Mouse (Mus musculus): ENCODE measurements around the gene Cryaa. TPM values are rescaled to one million over a fixed set of nuclear protein-coding genes. Genes with fewer than 3 reads are reported as not detected.

Gene Cryaa
- polyA plus RNA-seq, 1 experiment, result not detected

GRCm38 (mm10) chr17:31726216-31726615, 48.6 kb downstream of the Cryaa start:
- WGBS, result 91% methylated on average over 5 of the region's 5 CpGs
- Histone ChIP-seq H3K4me3 (replicated peaks; ENCODE audit: control insufficient read depth, low read depth, low read length) (no peak overlapping the region), H3K27ac (ENCODE audit: control insufficient read depth, insufficient read depth, low read depth, low read length, poor library complexity) (no peak overlapping the region), H3K4me1 (ENCODE audit: control insufficient read depth, insufficient read depth, low read length) (peaks cover 7% of the 10 kb centered on the region; the same call in 1 of the 2 replicates)
- TF ChIP-seq POLR2A (IDR thresholded peaks at IDR 0.05; ENCODE audit: borderline replicate concordance, control insufficient read depth, low read depth, low read length) (no peak), CTCF (IDR thresholded peaks at IDR 0.05; ENCODE audit: control insufficient read depth, insufficient read depth, low read length) (no peak)

- H3K4me1 ChIP-seq (ENCODE audit: control insufficient read depth, insufficient read depth, low read length), result peaks cover 5% of the 10 kb centered on the region; the same call in 1 of the 2 replicates
- 76% methylated on average over 4 of the region's 4 CpGs for WGBS
- no peak overlapping the region for H3K4me3 ChIP-seq (replicated peaks; ENCODE audit: control insufficient read depth, low read depth, low read length)
Observed at GRCm38 (mm10) chr17:31727230-31727629, 49.6 kb downstream of the Cryaa start.

GRCm38 (mm10) chr17:31728043-31728442, 50.4 kb downstream of the Cryaa start:
- TF ChIP-seq POLR2A (IDR thresholded peaks at IDR 0.05; ENCODE audit: borderline replicate concordance, control insufficient read depth, low read depth, low read length), result no peak
- no peak for TF ChIP-seq CTCF (IDR thresholded peaks at IDR 0.05; ENCODE audit: control insufficient read depth, insufficient read depth, low read length)
- no peak overlapping the region for H3K4me3 ChIP-seq (replicated peaks; ENCODE audit: control insufficient read depth, low read depth, low read length)
- 51% methylated on average over 4 of the region's 4 CpGs for WGBS
- no peak overlapping the region for H3K27ac ChIP-seq (ENCODE audit: control insufficient read depth, insufficient read depth, low read depth, low read length, poor library complexity)
- no peaks in the 10 kb centered on the region for H3K4me1 ChIP-seq (ENCODE audit: control insufficient read depth, insufficient read depth, low read length)

More at GRCm38 (mm10) chr17:31727230-31727629, 49.6 kb downstream of the Cryaa start:
- no peak for TF ChIP-seq CTCF (IDR thresholded peaks at IDR 0.05; ENCODE audit: control insufficient read depth, insufficient read depth, low read length)
- no peak for TF ChIP-seq POLR2A (IDR thresholded peaks at IDR 0.05; ENCODE audit: borderline replicate concordance, control insufficient read depth, low read depth, low read length)
- H3K27ac ChIP-seq (ENCODE audit: control insufficient read depth, insufficient read depth, low read depth, low read length, poor library complexity), result no peak overlapping the region

- 68% methylated on average over 7 of the region's 7 CpGs for WGBS
- TF ChIP-seq CTCF (IDR thresholded peaks at IDR 0.05; ENCODE audit: control insufficient read depth, insufficient read depth, low read length) (no peak), POLR2A (IDR thresholded peaks at IDR 0.05; ENCODE audit: borderline replicate concordance, control insufficient read depth, low read depth, low read length) (no peak; the same call in 1 of the 2 replicates)
- Histone ChIP-seq H3K27ac (ENCODE audit: control insufficient read depth, insufficient read depth, low read depth, low read length, poor library complexity) (no peak overlapping the region), H3K4me1 (ENCODE audit: control insufficient read depth, insufficient read depth, low read length) (no peaks in the 10 kb centered on the region), H3K4me3 (replicated peaks; ENCODE audit: control insufficient read depth, low read depth, low read length) (no peak overlapping the region)
Observed at GRCm38 (mm10) chr17:31728968-31729501, 51.4 kb downstream of the Cryaa start.

GRCm38 (mm10) chr17:31731038-31731437, 53.4 kb downstream of the Cryaa start:
- Histone ChIP-seq H3K27ac (ENCODE audit: control insufficient read depth, insufficient read depth, low read depth, low read length, poor library complexity) (no peak overlapping the region; the same call in 1 of the 2 replicates), H3K4me3 (replicated peaks; ENCODE audit: control insufficient read depth, low read depth, low read length) (no peak overlapping the region), H3K4me1 (ENCODE audit: control insufficient read depth, insufficient read depth, low read length) (no peaks in the 10 kb centered on the region; the same call in 1 of the 2 replicates)
- WGBS, result 64% methylated on average over 6 of the region's 6 CpGs
- TF ChIP-seq POLR2A (IDR thresholded peaks at IDR 0.05; ENCODE audit: borderline replicate concordance, control insufficient read depth, low read depth, low read length), result no peak
- no peak for TF ChIP-seq CTCF (IDR thresholded peaks at IDR 0.05; ENCODE audit: control insufficient read depth, insufficient read depth, low read length)

Other genes starting within 250 kb of the Cryaa start
- 9.8 and 13.6 TPM in 2 replicates for gene Wdr4, start 157.8 kb upstream of the Cryaa start, polyA plus RNA-seq (2011; ENCODE audit: insufficient read depth, insufficient read length, low replicate concordance, missing spikeins)
- 57.2 and 97.0 TPM in 2 replicates for gene Ndufv3, start 157.7 kb upstream of the Cryaa start, polyA plus RNA-seq (2011; ENCODE audit: insufficient read depth, insufficient read length, low replicate concordance, missing spikeins)
- 8.2 and 19.3 TPM in 2 replicates for gene Pknox1, start 113.1 kb upstream of the Cryaa start, polyA plus RNA-seq (2011; ENCODE audit: insufficient read depth, insufficient read length, low replicate concordance, missing spikeins)
- gene Cbs, start 40.6 kb upstream of the Cryaa start, polyA plus RNA-seq (2011; ENCODE audit: insufficient read depth, insufficient read length, low replicate concordance, missing spikeins), result 1.3 and 4.8 TPM in 2 replicates
- gene U2af1, start 18.9 kb upstream of the Cryaa start, polyA plus RNA-seq (2011; ENCODE audit: insufficient read depth, insufficient read length, low replicate concordance, missing spikeins), result 228 and 282 TPM in 2 replicates
- gene Sik1, start 178.0 kb downstream of the Cryaa start, polyA plus RNA-seq (2011; ENCODE audit: insufficient read depth, insufficient read length, low replicate concordance, missing spikeins), result 24.1 and 42.9 TPM in 2 replicates

All from bone marrow, adult 2 months (tissue).